Mouse (Mus musculus): Measurements from ENCODE around the gene Mrfap1.

DNA sequence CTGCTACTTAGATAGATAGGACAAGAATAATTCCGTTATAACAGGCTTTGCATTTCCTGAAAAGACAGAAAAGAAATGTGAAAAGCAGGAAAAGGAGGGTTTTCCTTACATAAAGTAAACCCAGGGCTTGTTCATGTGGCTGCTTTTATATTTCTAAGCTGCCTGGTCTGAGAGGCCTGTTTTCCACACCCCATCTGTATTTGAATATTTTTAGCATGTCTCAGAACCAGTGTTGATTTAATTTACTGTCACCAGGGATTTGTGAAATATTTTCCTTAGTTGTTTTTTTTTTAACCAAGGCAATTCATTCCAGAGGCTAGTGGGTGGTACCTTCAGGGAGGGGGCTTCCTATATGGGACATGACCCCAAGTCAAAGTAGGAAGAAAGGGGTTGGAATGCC lies 45.1 kb upstream of the Mrfap1 start:
- TF ChIP-seq HCFC1 (IDR thresholded peaks at IDR 0.05; ENCODE audit: borderline replicate concordance, insufficient read depth, low read length) (no peak), MAFK (IDR thresholded peaks at IDR 0.05; ENCODE audit: insufficient read depth, low read depth, low read length) (no peak), CHD2 (IDR thresholded peaks at IDR 0.05; ENCODE audit: low read depth, low read length) (no peak), ZC3H11A (IDR thresholded peaks at IDR 0.05; ENCODE audit: borderline replicate concordance, low read depth, low read length) (no peak), ZNF384 (IDR thresholded peaks at IDR 0.05; ENCODE audit: low read depth, low read length) (no peak)

Data from ES-E14 (cell line).